Mouse (Mus musculus) intestine, postnatal 0 days (tissue): ENCODE measurements around the gene Foxm1. TPM values are rescaled to one million over a fixed set of nuclear protein-coding genes. Genes with fewer than 3 reads are reported as not detected.
A peak's percentile ranks its signal among the peaks of the same experiment; 100 is the strongest.
"Not testable (repeated sequence)": the region's sequence is repeated elsewhere in the genome, so short reads cannot be mapped to it uniquely, and the experiment has no call there.

ENCODE experiments used
- ATAC-seq: fragments of 200-750 bp; cut with Nextera tagmentation; 2 replicates; pipeline ENCODE4 v1.8.0; 2017; ENCODE audit warnings: mild to moderate bottlenecking, moderate TSS enrichment, moderate library complexity
- H3K27ac ChIP-seq: fragments of 300-500 bp; sonication (generic); 2 replicates; pipeline ENCODE4 v1.5.1; 2014; ENCODE audit warnings: mild to moderate bottlenecking, low read depth, low read length, moderate library complexity
- H3K27me3 ChIP-seq: fragments of 300-500 bp; sonication (generic); replicated peaks from 2 replicates; pipeline ENCODE4 v1.6.1; 2014; ENCODE audit warnings: low read length, mixed read lengths; ENCODE audit not compliant: control insufficient read depth, insufficient read depth
- H3K36me3 ChIP-seq: fragments of 300-500 bp; sonication (generic); 2 replicates; pipeline ENCODE4 v1.6.1; 2014; ENCODE audit warnings: mild to moderate bottlenecking, moderate library complexity; ENCODE audit not compliant: control insufficient read depth, insufficient read depth
- H3K4me1 ChIP-seq: fragments of 300-500 bp; sonication (generic); replicated peaks from 2 replicates; pipeline ENCODE4 v1.6.1; 2014; ENCODE audit warnings: antibody characterized with exemption, low read length, mixed read lengths; ENCODE audit not compliant: control insufficient read depth, insufficient read depth
- H3K4me2 ChIP-seq: fragments of 300-500 bp; sonication (generic); replicated peaks from 2 replicates; pipeline ENCODE4 v1.6.1; 2014; ENCODE audit warnings: low read depth, mild to moderate bottlenecking, moderate library complexity
- H3K4me3 ChIP-seq: fragments of 300-500 bp; sonication (generic); 2 replicates; pipeline ENCODE4 v1.5.1; 2014; ENCODE audit warnings: low read depth, low read length
- H3K9ac ChIP-seq: fragments of 300-500 bp; sonication (generic); 2 replicates; pipeline ENCODE4 v1.6.1; 2014; ENCODE audit warnings: mild to moderate bottlenecking, low read depth, low read length
- H3K9me3 ChIP-seq: fragments of 300-500 bp; sonication (generic); 2 replicates; pipeline ENCODE4 v1.6.1; 2016; ENCODE audit warnings: mixed run types; ENCODE audit not compliant: control insufficient read depth
- CTCF ChIP-seq: sonication (generic); IDR thresholded peaks from 2 replicates; pipeline ENCODE4 v1.5.1; 2016; ENCODE audit warnings: low read depth, mild to moderate bottlenecking, control low read depth, antibody characterized with exemption, moderate library complexity
- WGBS: fragments of 180-500 bp; shearing (Covaris S2); extraction: QIAGEN DNeasy Blood & Tissue Kit; methylation state at CpG from one replicate; pipeline ENCODE4 v1.1.7; 2014; 5-methylcytosine and 5-hydroxymethylcytosine counted together
- polyA plus RNA-seq: library from polyadenylated mRNA; unstranded; fragments of >200 nt; fragmentation: Nextera tagmentation; extraction: Ambion mirVana; gene quantifications from 2 replicates; pipeline ENCODE4 v1.2.1, GENCODE M21; 2015

The Foxm1 gene
- polyA plus RNA-seq, 1 experiment from 2014 or later: 5.7 TPM

GRCm38 (mm10) chr6:128366466-128366865 lies 3.7 kb downstream of the Foxm1 start:
- WGBS: 93% methylated on average over 5 of the region's 5 CpGs
- Histone ChIP-seq H3K4me3 (no peak overlapping the region), H3K9me3 (no peaks in the 10 kb centered on the region), H3K9ac (no peak overlapping the region), H3K27ac (no peak overlapping the region), H3K27me3 (no peaks in the 10 kb centered on the region), H3K36me3 (peaks cover 40% of the 10 kb centered on the region), H3K4me2 (no peak overlapping the region), H3K4me1 (no peaks in the 10 kb centered on the region; the same call in 1 of the 2 replicates)
- ATAC-seq: no peak
- TF ChIP-seq CTCF: no peak

- Histone ChIP-seq H3K4me1 (no peaks in the 10 kb centered on the region), H3K9ac (no peak overlapping the region), H3K27me3 (no peaks in the 10 kb centered on the region), H3K9me3 (no peaks in the 10 kb centered on the region), H3K4me2 (no peak overlapping the region), H3K36me3 (peaks cover 68% of the 10 kb centered on the region), H3K27ac (no peak overlapping the region), H3K4me3 (no peak overlapping the region)
- ATAC-seq: no peak
- 86% methylated on average over 5 of the region's 5 CpGs for WGBS
- no peak for TF ChIP-seq CTCF
Observed at GRCm38 (mm10) chr6:128370040-128370439, 7.3 kb downstream of the Foxm1 start.

GRCm38 (mm10) chr6:128375192-128375591 lies 12.4 kb downstream of the Foxm1 start, which contains the start of the genes Tex52 and Gm44596:
Tex52 (plus strand) TSS chr6:128375456.
Gm44596 (plus strand) TSS chr6:128375503.
- no peak within 1 kb of the TSS for H3K9ac ChIP-seq
- H3K27ac ChIP-seq: no peak within 1 kb of the TSS
- no peak within 1 kb of the TSS for H3K4me2 ChIP-seq
- H3K27me3 ChIP-seq: no peaks in the 10 kb centered on the region
- no peak for ATAC-seq
- no peak for TF ChIP-seq CTCF
- H3K36me3 ChIP-seq: peaks cover 41% of the 10 kb centered on the region
- H3K4me3 ChIP-seq: no peak within 1 kb of the TSS
- WGBS: 56% methylated on average over 6 of the region's 6 CpGs
- H3K9me3 ChIP-seq: no peaks in the 10 kb centered on the region
- H3K4me1 ChIP-seq: no peaks in the 10 kb centered on the region

GRCm38 (mm10) chr6:128376371-128377085 lies 13.8 kb downstream of the Foxm1 start:
- Histone ChIP-seq H3K36me3 (peaks cover 28% of the 10 kb centered on the region), H3K4me3 (no peak overlapping the region), H3K9me3 (no peaks in the 10 kb centered on the region), H3K27ac (no peak overlapping the region), H3K9ac (no peak overlapping the region), H3K27me3 (no peaks in the 10 kb centered on the region), H3K4me1 (no peaks in the 10 kb centered on the region), H3K4me2 (no peak overlapping the region)
- WGBS: 92% methylated on average over 17 of the region's 17 CpGs
- ATAC-seq: no peak
- TF ChIP-seq CTCF: no peak

- 77% methylated on average over 16 of the region's 16 CpGs for WGBS
- no peak overlapping the region for H3K27ac ChIP-seq
- no peak for ATAC-seq
Observed at GRCm38 (mm10) chr6:128379636-128380035, 16.9 kb downstream of the Foxm1 start.

GRCm38 (mm10) chr6:128380594-128381167 lies 17.9 kb downstream of the Foxm1 start:
- not testable (repeated sequence) for H3K4me3 ChIP-seq, H3K9ac ChIP-seq, H3K4me1 ChIP-seq, H3K36me3 ChIP-seq, H3K9me3 ChIP-seq, H3K4me2 ChIP-seq, ATAC-seq, H3K27me3 ChIP-seq, H3K27ac ChIP-seq
- TF ChIP-seq CTCF: peak; percentile 63
- WGBS: 57% methylated on average over 1 of the region's 1 CpGs

More at GRCm38 (mm10) chr6:128379636-128380035, 16.9 kb downstream of the Foxm1 start:
- no peaks in the 10 kb centered on the region for H3K9me3 ChIP-seq
- TF ChIP-seq CTCF: no peak
- no peaks in the 10 kb centered on the region for H3K4me1 ChIP-seq
- H3K4me2 ChIP-seq: no peak overlapping the region
- H3K9ac ChIP-seq: no peak overlapping the region
- no peak overlapping the region for H3K4me3 ChIP-seq
- no peaks in the 10 kb centered on the region for H3K27me3 ChIP-seq
- no peaks in the 10 kb centered on the region for H3K36me3 ChIP-seq
